Mouse (Mus musculus): ENCODE measurements at regions not wholly inside any gene's neighbourhood (a gene's known extent, or its start where the extent isn't known, plus 50 kb on each side); places are given as distances from the start of the nearest gene placed in this dataset.
"Not testable (repeated sequence)": the region's sequence is repeated elsewhere in the genome, so short reads cannot be mapped to it uniquely, and the experiment has no call there.

- no peak for DNase-seq (ENCODE audit: low spot score)
- no peak overlapping the region for H3K9ac ChIP-seq (ENCODE audit: low read length)
Observed at GRCm38 (mm10) chr10:84296168-84296567, 144.2 kb downstream of the Nuak1 start.

GRCm38 (mm10) chr10:84301561-84301960 is 138.8 kb downstream of the Nuak1 start:
- Histone ChIP-seq H3K36me3 (ENCODE audit: control insufficient read depth, insufficient read depth, low read length) (no peaks in the 10 kb centered on the region), H3K9me3 (replicated peaks; ENCODE audit: control insufficient read depth, low read length) (no peaks in the 10 kb centered on the region), H3K27ac (ENCODE audit: low read depth, low read length) (no peak overlapping the region), H3K9ac (ENCODE audit: low read length) (no peak overlapping the region), H3K4me3 (ENCODE audit: low read depth, low read length) (no peak overlapping the region), H3K4me1 (ENCODE audit: control insufficient read depth, insufficient read depth, low read length) (no peaks in the 10 kb centered on the region), H3K4me2 (ENCODE audit: low read length) (no peak overlapping the region), H3K27me3 (replicated peaks; ENCODE audit: control insufficient read depth, insufficient read depth, low read length) (no peaks in the 10 kb centered on the region)
- WGBS, result 78% methylated on average over 2 of the region's 2 CpGs
- no peak for DNase-seq (ENCODE audit: low spot score)
- ATAC-seq, result no peak

More at GRCm38 (mm10) chr10:84296168-84296567, 144.2 kb downstream of the Nuak1 start:
- H3K4me2 ChIP-seq (ENCODE audit: low read length), result no peak overlapping the region
- no peaks in the 10 kb centered on the region for H3K4me1 ChIP-seq (ENCODE audit: control insufficient read depth, insufficient read depth, low read length)
- H3K27ac ChIP-seq (ENCODE audit: low read depth, low read length), result no peak overlapping the region
- H3K4me3 ChIP-seq (ENCODE audit: low read depth, low read length), result no peak overlapping the region
- ATAC-seq, result no peak
- H3K27me3 ChIP-seq (replicated peaks; ENCODE audit: control insufficient read depth, insufficient read depth, low read length), result no peaks in the 10 kb centered on the region
- WGBS, result 84% methylated on average over 3 of the region's 3 CpGs
- H3K9me3 ChIP-seq (replicated peaks; ENCODE audit: control insufficient read depth, low read length), result no peaks in the 10 kb centered on the region
- H3K36me3 ChIP-seq (ENCODE audit: control insufficient read depth, insufficient read depth, low read length), result no peaks in the 10 kb centered on the region

- Histone ChIP-seq H3K27ac (ENCODE audit: low read depth, low read length) (no peak overlapping the region), H3K36me3 (ENCODE audit: control insufficient read depth, insufficient read depth, low read length) (no peaks in the 10 kb centered on the region), H3K4me1 (ENCODE audit: control insufficient read depth, insufficient read depth, low read length) (no peaks in the 10 kb centered on the region), H3K27me3 (replicated peaks; ENCODE audit: control insufficient read depth, insufficient read depth, low read length) (no peaks in the 10 kb centered on the region), H3K9me3 (replicated peaks; ENCODE audit: control insufficient read depth, low read length) (no peaks in the 10 kb centered on the region), H3K9ac (ENCODE audit: low read length) (no peak overlapping the region), H3K4me3 (ENCODE audit: low read depth, low read length) (no peak overlapping the region), H3K4me2 (ENCODE audit: low read length) (no peak overlapping the region)
- ATAC-seq, result no peak
- WGBS, result 71% methylated on average over 7 of the region's 7 CpGs
- DNase-seq (ENCODE audit: low spot score), result no peak
Observed at GRCm38 (mm10) chr10:84302821-84303520, 137.4 kb downstream of the Nuak1 start.

- not testable (repeated sequence) for DNase-seq (ENCODE audit: low spot score); H3K4me1 ChIP-seq (ENCODE audit: control insufficient read depth, insufficient read depth, low read length); ATAC-seq
Observed at GRCm38 (mm10) chr10:84308746-84309145, 131.7 kb downstream of the Nuak1 start.

GRCm38 (mm10) chr10:84310653-84311052 is 129.7 kb downstream of the Nuak1 start:
- 97% methylated on average over 5 of the region's 5 CpGs for WGBS
- ATAC-seq (no peak), DNase-seq (ENCODE audit: low spot score) (no peak)
- Histone ChIP-seq H3K27ac (ENCODE audit: low read depth, low read length) (no peak overlapping the region), H3K36me3 (ENCODE audit: control insufficient read depth, insufficient read depth, low read length) (no peaks in the 10 kb centered on the region), H3K4me1 (ENCODE audit: control insufficient read depth, insufficient read depth, low read length) (no peaks in the 10 kb centered on the region), H3K9me3 (replicated peaks; ENCODE audit: control insufficient read depth, low read length) (no peaks in the 10 kb centered on the region), H3K9ac (ENCODE audit: low read length) (no peak overlapping the region), H3K4me2 (ENCODE audit: low read length) (no peak overlapping the region), H3K27me3 (replicated peaks; ENCODE audit: control insufficient read depth, insufficient read depth, low read length) (no peaks in the 10 kb centered on the region), H3K4me3 (ENCODE audit: low read depth, low read length) (no peak overlapping the region)

More at GRCm38 (mm10) chr10:84308746-84309145, 131.7 kb downstream of the Nuak1 start:
- H3K36me3 ChIP-seq (ENCODE audit: control insufficient read depth, insufficient read depth, low read length); H3K9ac ChIP-seq (ENCODE audit: low read length); H3K9me3 ChIP-seq (replicated peaks; ENCODE audit: control insufficient read depth, low read length); H3K4me3 ChIP-seq (ENCODE audit: low read depth, low read length); H3K27ac ChIP-seq (ENCODE audit: low read depth, low read length); H3K27me3 ChIP-seq (replicated peaks; ENCODE audit: control insufficient read depth, insufficient read depth, low read length); H3K4me2 ChIP-seq (ENCODE audit: low read length): not testable (repeated sequence)
- WGBS, result 94% methylated on average over 17 of the region's 17 CpGs

- Histone ChIP-seq H3K27me3 (replicated peaks; ENCODE audit: control insufficient read depth, insufficient read depth, low read length) (no peaks in the 10 kb centered on the region), H3K27ac (ENCODE audit: low read depth, low read length) (no peak overlapping the region), H3K4me2 (ENCODE audit: low read length) (no peak overlapping the region), H3K9me3 (replicated peaks; ENCODE audit: control insufficient read depth, low read length) (no peaks in the 10 kb centered on the region), H3K4me1 (ENCODE audit: control insufficient read depth, insufficient read depth, low read length) (no peaks in the 10 kb centered on the region), H3K36me3 (ENCODE audit: control insufficient read depth, insufficient read depth, low read length) (no peaks in the 10 kb centered on the region), H3K9ac (ENCODE audit: low read length) (no peak overlapping the region), H3K4me3 (ENCODE audit: low read depth, low read length) (no peak overlapping the region)
- DNase-seq (ENCODE audit: low spot score) (no peak), ATAC-seq (no peak)
- WGBS, result 40% methylated on average over 7 of the region's 7 CpGs
Observed at GRCm38 (mm10) chr10:84312656-84313055, 127.7 kb downstream of the Nuak1 start.

- Histone ChIP-seq H3K4me1 (ENCODE audit: control insufficient read depth, insufficient read depth, low read length) (no peaks in the 10 kb centered on the region), H3K36me3 (ENCODE audit: control insufficient read depth, insufficient read depth, low read length) (no peaks in the 10 kb centered on the region), H3K4me2 (ENCODE audit: low read length) (no peak overlapping the region), H3K4me3 (ENCODE audit: low read depth, low read length) (no peak overlapping the region), H3K9me3 (replicated peaks; ENCODE audit: control insufficient read depth, low read length) (no peaks in the 10 kb centered on the region), H3K9ac (ENCODE audit: low read length) (no peak overlapping the region), H3K27me3 (replicated peaks; ENCODE audit: control insufficient read depth, insufficient read depth, low read length) (no peaks in the 10 kb centered on the region), H3K27ac (ENCODE audit: low read depth, low read length) (no peak overlapping the region)
- 97% methylated on average over 1 of the region's 1 CpGs for WGBS
- ATAC-seq, result no peak
- no peak for DNase-seq (ENCODE audit: low spot score)
Observed at GRCm38 (mm10) chr10:84316857-84317256, 123.5 kb downstream of the Nuak1 start.

GRCm38 (mm10) chr10:84317960-84318359 is 122.4 kb downstream of the Nuak1 start:
- Histone ChIP-seq H3K27me3 (replicated peaks; ENCODE audit: control insufficient read depth, insufficient read depth, low read length) (no peaks in the 10 kb centered on the region), H3K36me3 (ENCODE audit: control insufficient read depth, insufficient read depth, low read length) (no peaks in the 10 kb centered on the region), H3K4me3 (ENCODE audit: low read depth, low read length) (no peak overlapping the region), H3K27ac (ENCODE audit: low read depth, low read length) (no peak overlapping the region), H3K4me1 (ENCODE audit: control insufficient read depth, insufficient read depth, low read length) (no peaks in the 10 kb centered on the region), H3K4me2 (ENCODE audit: low read length) (no peak overlapping the region), H3K9me3 (replicated peaks; ENCODE audit: control insufficient read depth, low read length) (no peaks in the 10 kb centered on the region), H3K9ac (ENCODE audit: low read length) (no peak overlapping the region)
- ATAC-seq (no peak), DNase-seq (ENCODE audit: low spot score) (no peak)
- 49% methylated on average over 5 of the region's 5 CpGs for WGBS

All from forebrain, embryonic 14.5 days (tissue).